Mouse (Mus musculus) hindbrain, postnatal 0 days (tissue): ENCODE measurements around the gene Acox1. TPM values are rescaled to one million over a fixed set of nuclear protein-coding genes. Genes with fewer than 3 reads are reported as not detected.
A peak's percentile ranks its signal among the peaks of the same experiment; 100 is the strongest.

Experiments
- ATAC-seq: fragments of 200-750 bp; cut with Nextera tagmentation; 2 replicates; pipeline ENCODE4 v1.8.0; 2017; ENCODE audit warnings: mild to moderate bottlenecking, moderate TSS enrichment, moderate library complexity
- DNase-seq: peaks from one replicate; pipeline ENCODE4 v3.0.0-alpha.2; 2015; ENCODE audit warnings: low spot score
- H3K27ac ChIP-seq: fragments of 300-500 bp; sonication (generic); 2 replicates; pipeline ENCODE4 v1.5.1; 2014; ENCODE audit warnings: mild to moderate bottlenecking
- H3K27me3 ChIP-seq: fragments of 300-500 bp; sonication (generic); 2 replicates; pipeline ENCODE4 v1.6.1; 2014; ENCODE audit warnings: low read length, mixed read lengths; ENCODE audit not compliant: insufficient read depth
- H3K36me3 ChIP-seq: fragments of 300-500 bp; sonication (generic); 2 replicates; pipeline ENCODE4 v1.6.1; 2014; ENCODE audit warnings: low read length, mixed read lengths; ENCODE audit not compliant: insufficient read depth
- H3K4me1 ChIP-seq: fragments of 300-500 bp; sonication (generic); 2 replicates; pipeline ENCODE4 v1.6.1; 2014; ENCODE audit warnings: antibody characterized with exemption, low read length, mixed read lengths; ENCODE audit not compliant: insufficient read depth
- H3K4me2 ChIP-seq: fragments of 300-500 bp; sonication (generic); 2 replicates; pipeline ENCODE4 v1.6.1; 2014; ENCODE audit warnings: low read depth, mild to moderate bottlenecking, low read length, moderate library complexity, mixed read lengths
- H3K4me3 ChIP-seq: fragments of 300-500 bp; sonication (generic); 2 replicates; pipeline ENCODE4 v1.5.1; 2014; ENCODE audit warnings: low read length
- H3K9ac ChIP-seq: fragments of 300-500 bp; sonication (generic); replicated peaks from 2 replicates; pipeline ENCODE4 v1.6.1; 2014; ENCODE audit warnings: mild to moderate bottlenecking, low read length, moderate library complexity, mixed read lengths
- H3K9me3 ChIP-seq: fragments of 300-500 bp; sonication (generic); 2 replicates; pipeline ENCODE4 v1.6.1; 2016; ENCODE audit warnings: low read length, mixed read lengths
- CTCF ChIP-seq: IDR thresholded peaks from 2 replicates; pipeline ENCODE4 v1.5.1; 2016; ENCODE audit warnings: antibody characterized with exemption, control low read depth, low read depth
- WGBS: fragments of 180-500 bp; shearing (Covaris S2); extraction: QIAGEN DNeasy Blood & Tissue Kit; methylation state at CpG from one replicate; pipeline ENCODE4 v1.1.7; 2014; 5-methylcytosine and 5-hydroxymethylcytosine counted together
- polyA plus RNA-seq: library from polyadenylated mRNA; unstranded; fragments of >200 nt; fragmentation: Nextera tagmentation; extraction: Ambion mirVana; gene quantifications from 2 replicates; pipeline ENCODE4 v1.2.1, GENCODE M21; 2015
- total RNA-seq: library from RNA; depleted of rRNA; stranded (reverse); fragments of >200 nt; gene quantifications from 2 replicates; pipeline ENCODE4 v1.2.3, GENCODE M21; 2014

Gene Acox1
- total and polyA plus RNA-seq, 2 experiments from 2014 or later = 65.0 to 112 TPM

DNA sequence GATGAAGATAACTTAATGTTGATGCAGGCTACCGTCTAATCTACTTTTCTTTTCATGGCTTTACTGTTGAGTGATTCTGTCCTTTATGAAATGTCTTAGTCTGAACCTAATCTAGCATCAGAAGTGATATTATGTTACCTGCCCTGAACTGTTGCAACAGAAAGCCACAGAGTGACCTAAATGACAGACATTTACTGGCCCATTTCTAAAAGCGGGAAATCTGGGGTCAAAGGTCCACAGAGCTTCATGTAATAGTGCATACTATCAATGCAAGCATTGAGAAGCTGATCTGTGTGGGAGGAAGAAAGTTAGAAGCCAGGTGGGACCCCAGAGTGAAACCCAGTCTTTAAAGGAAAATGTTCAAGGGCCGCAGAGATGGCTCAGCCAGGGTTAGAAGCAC is 4.3 kb upstream of the Acox1 start:
- H3K4me1 ChIP-seq = no peaks in the 10 kb centered on the region
- no peaks in the 10 kb centered on the region for H3K9me3 ChIP-seq
- TF ChIP-seq CTCF = no peak
- no peak overlapping the region for H3K4me3 ChIP-seq
- DNase-seq (no peak), ATAC-seq (no peak)
- WGBS = 93% methylated on average over 3 of the region's 3 CpGs
- no peak overlapping the region for H3K27ac ChIP-seq
- H3K36me3 ChIP-seq = peaks cover 6% of the 10 kb centered on the region; the same call in 1 of the 2 replicates
- no peaks in the 10 kb centered on the region for H3K27me3 ChIP-seq
- H3K9ac ChIP-seq = no peak overlapping the region
- H3K4me2 ChIP-seq = no peak overlapping the region

DNA sequence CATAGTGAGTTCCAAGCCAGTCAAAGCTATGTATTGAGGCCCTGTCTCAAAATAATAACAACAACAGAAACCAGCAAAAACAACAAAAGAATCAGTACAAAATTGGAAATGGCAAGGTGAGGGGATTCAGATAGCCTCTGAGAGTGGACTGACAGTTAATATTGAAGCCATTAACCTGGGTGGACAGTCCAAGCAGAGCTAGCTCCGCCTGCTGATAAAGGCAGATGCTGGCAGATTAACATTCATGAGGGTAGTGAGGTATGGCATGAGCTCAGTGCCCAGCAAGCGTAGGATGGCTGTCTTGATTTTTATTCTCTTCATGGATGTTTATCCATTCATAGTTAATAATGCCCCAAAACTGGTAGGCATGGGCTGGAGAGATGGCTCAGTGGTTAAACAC is 2.3 kb upstream of the Acox1 start:
- H3K4me1 ChIP-seq = peaks cover 5% of the 10 kb centered on the region; the same call in 1 of the 2 replicates
- H3K9ac ChIP-seq = no peak overlapping the region
- TF ChIP-seq CTCF = no peak
- H3K9me3 ChIP-seq = no peaks in the 10 kb centered on the region
- WGBS = 92% methylated on average over 2 of the region's 2 CpGs
- H3K36me3 ChIP-seq = peaks cover 7% of the 10 kb centered on the region; the same call in 1 of the 2 replicates
- ATAC-seq = no peak
- no peak overlapping the region for H3K27ac ChIP-seq
- no peak overlapping the region for H3K4me3 ChIP-seq
- no peaks in the 10 kb centered on the region for H3K27me3 ChIP-seq
- no peak for DNase-seq
- no peak overlapping the region for H3K4me2 ChIP-seq

DNA sequence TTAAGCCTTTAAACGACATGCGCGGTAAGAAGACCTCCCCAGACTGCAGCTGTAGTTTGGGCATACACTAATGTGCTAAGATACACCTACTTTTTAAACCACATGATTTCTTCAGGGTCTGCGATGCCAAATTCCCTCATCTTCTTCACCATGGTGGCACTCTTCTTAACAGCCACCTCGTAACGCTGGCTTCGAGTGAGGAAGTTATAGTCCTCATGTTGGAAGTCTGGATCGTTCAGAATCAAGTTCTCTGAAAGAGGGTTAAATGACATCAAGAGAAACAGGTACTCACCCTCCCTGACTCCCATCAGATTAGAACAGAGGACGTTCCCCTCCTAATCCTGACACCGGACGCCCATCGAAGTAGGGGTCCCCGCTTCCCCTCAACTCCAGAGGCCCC is 713 bp downstream of the Acox1 start:
- Histone ChIP-seq H3K9me3 (no peaks in the 10 kb centered on the region), H3K27me3 (no peaks in the 10 kb centered on the region), H3K36me3 (0 out of 2 replicates have a peak, but pooled peaks cover 7% of the 10 kb centered on the region), H3K4me3 (peak overlapping the region; percentile 65), H3K27ac (peak overlapping the region; percentile 96), H3K9ac (peak overlapping the region; percentile 77), H3K4me2 (peak overlapping the region; percentile 67), H3K4me1 (peaks cover 5% of the 10 kb centered on the region; the same call in 1 of the 2 replicates)
- ATAC-seq (no peak), DNase-seq (no peak)
- WGBS = 19% methylated on average over 13 of the region's 13 CpGs
- no peak for TF ChIP-seq CTCF

DNA sequence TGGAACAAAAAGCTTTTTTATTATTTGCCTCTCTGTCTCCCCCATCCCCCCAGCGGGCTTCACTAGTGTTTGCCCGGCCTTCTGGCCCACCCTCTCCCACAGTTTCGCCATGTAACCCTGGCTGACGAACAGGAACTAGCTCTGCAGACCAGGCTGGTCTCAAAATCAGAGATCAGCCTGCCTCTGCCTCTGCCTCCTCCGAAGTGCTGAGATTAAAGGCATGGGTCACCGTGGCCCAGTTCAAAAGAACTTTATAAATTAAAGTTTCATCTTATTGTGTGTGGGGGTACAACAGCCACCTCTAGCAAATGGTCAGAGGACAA is 1.3 kb downstream of the Acox1 start:
- Histone ChIP-seq H3K9me3 (no peaks in the 10 kb centered on the region), H3K4me1 (peaks cover 5% of the 10 kb centered on the region; the same call in 1 of the 2 replicates), H3K27ac (no peak overlapping the region), H3K4me3 (peak overlapping the region; percentile 65; the same call in 1 of the 2 replicates), H3K9ac (no peak overlapping the region; the same call in 1 of the 2 replicates), H3K36me3 (0 out of 2 replicates have a peak, but pooled peaks cover 7% of the 10 kb centered on the region), H3K4me2 (peak overlapping the region; percentile 67), H3K27me3 (no peaks in the 10 kb centered on the region)
- 87% methylated on average over 6 of the region's 6 CpGs for WGBS
- no peak for TF ChIP-seq CTCF
- DNase-seq (no peak), ATAC-seq (no peak)

DNA sequence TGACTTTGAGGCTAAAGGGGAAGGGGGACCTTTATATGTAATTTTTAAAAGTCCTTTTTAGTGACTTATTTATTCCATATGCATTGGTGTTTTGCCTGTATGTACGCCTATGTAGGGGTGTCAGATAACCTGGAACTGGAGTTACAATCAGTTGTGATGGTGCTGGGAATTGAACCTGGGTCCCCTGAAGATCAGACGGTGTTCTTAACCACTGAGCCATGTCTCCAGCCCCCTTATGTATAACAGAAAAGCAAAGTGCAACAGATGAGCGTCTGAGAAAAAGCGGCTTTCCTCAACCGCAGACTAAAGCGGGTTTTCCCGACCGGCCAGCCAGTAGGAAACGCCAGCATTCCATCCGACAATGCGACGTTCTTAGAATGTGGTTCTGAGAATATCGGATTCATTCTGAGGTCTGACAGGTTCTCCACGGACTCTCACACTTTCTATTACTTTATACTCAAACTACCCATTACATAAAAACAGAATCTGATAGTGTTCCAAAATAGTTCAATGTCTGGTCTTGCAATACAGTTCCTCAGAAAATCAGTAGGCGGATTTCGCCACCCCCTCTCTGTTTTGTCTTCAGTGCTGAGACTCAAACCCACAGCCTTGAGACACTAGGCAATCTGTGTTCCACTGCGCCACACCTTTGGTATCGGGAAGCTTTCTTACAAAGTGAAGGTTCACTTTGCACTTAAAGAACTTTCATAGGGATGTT is 1.8 kb downstream of the Acox1 start:
- 91% methylated on average over 18 of the region's 18 CpGs for WGBS
- no peak for DNase-seq
- H3K27me3 ChIP-seq = no peaks in the 10 kb centered on the region
- H3K4me2 ChIP-seq = peak overlapping the region; percentile 67
- H3K27ac ChIP-seq = no peak overlapping the region
- H3K9ac ChIP-seq = no peak overlapping the region; the same call in 1 of the 2 replicates
- H3K4me1 ChIP-seq = peaks cover 5% of the 10 kb centered on the region; the same call in 1 of the 2 replicates
- TF ChIP-seq CTCF = no peak
- H3K36me3 ChIP-seq = 0 out of 2 replicates have a peak, but pooled peaks cover 7% of the 10 kb centered on the region
- H3K4me3 ChIP-seq = 0 out of 2 replicates have a peak overlapping the region, but pooled peaks have one; percentile 65
- no peak for ATAC-seq
- H3K9me3 ChIP-seq = no peaks in the 10 kb centered on the region

DNA sequence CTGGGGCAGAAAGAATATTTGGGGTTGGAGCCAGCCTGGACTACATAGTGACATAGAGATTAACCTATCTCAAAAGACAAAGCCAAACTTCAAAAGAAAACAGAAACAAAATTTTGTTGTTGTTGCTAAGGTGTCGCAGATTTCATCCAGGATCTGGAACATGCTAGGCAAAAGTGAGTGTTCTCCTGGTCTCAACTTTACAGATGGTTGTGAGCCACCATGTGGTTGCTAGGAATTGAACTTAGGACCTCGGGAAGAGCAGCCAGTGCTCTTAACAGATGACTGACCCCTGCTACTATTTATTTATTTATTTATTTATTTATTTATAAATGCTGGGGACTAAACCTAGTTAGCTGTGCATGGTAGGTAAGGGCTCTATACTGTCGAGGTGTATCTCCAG is 2.5 kb downstream of the Acox1 start:
- H3K27ac ChIP-seq = no peak overlapping the region
- H3K4me3 ChIP-seq = no peak overlapping the region
- no peak overlapping the region for H3K9ac ChIP-seq
- ATAC-seq (no peak), DNase-seq (no peak)
- WGBS = 82% methylated on average over 3 of the region's 3 CpGs
- H3K9me3 ChIP-seq = no peaks in the 10 kb centered on the region
- H3K36me3 ChIP-seq = peaks cover 12% of the 10 kb centered on the region
- peaks cover 5% of the 10 kb centered on the region; the same call in 1 of the 2 replicates for H3K4me1 ChIP-seq
- H3K4me2 ChIP-seq = no peak overlapping the region
- no peaks in the 10 kb centered on the region for H3K27me3 ChIP-seq
- TF ChIP-seq CTCF = no peak

DNA sequence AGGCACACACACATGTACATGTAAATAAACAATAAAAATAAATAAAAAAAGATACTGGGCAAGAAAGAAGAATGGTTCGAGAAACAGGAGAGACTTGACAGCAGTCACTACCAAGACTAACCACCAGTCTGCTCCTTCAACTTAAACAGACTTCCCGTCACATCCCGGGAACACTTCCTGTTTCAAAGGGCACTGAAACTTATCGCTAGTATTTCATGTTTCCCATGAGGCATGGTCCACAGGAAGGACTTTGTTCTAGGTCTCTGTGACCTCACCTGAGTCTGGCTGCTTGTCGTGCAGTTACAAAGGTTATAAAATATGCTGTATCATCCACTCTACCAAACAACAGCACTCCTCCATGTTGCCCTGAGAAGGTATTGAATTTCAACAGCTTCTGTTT is 3.6 kb downstream of the Acox1 start:
- H3K4me3 ChIP-seq = no peak overlapping the region
- no peaks in the 10 kb centered on the region for H3K27me3 ChIP-seq
- no peaks in the 10 kb centered on the region for H3K9me3 ChIP-seq
- no peak for ATAC-seq
- 77% methylated on average over 5 of the region's 5 CpGs for WGBS
- H3K9ac ChIP-seq = no peak overlapping the region
- no peak overlapping the region for H3K4me2 ChIP-seq
- H3K27ac ChIP-seq = no peak overlapping the region
- peaks cover 19% of the 10 kb centered on the region for H3K36me3 ChIP-seq
- no peak for DNase-seq
- H3K4me1 ChIP-seq = peaks cover 5% of the 10 kb centered on the region; the same call in 1 of the 2 replicates
- peak; percentile 21; the same call in 1 of the 2 replicates for TF ChIP-seq CTCF
